Mouse (Mus musculus) hindbrain, embryonic 10.5 days (tissue): ENCODE results near the gene Dnm2. TPM values are rescaled to one million over a fixed set of nuclear protein-coding genes. Genes with fewer than 3 reads are reported as not detected.

Experiments
- DNase-seq: peaks from one replicate; pipeline ENCODE4 v3.0.0-alpha.2; 2017; ENCODE audit warnings: low spot score
- H3K27ac ChIP-seq: fragments of 300-500 bp; sonication (generic); 2 replicates; pipeline ENCODE4 v1.5.1; 2016; ENCODE audit warnings: mild to moderate bottlenecking, moderate library complexity
- H3K27me3 ChIP-seq: fragments of 300-500 bp; sonication (generic); 2 replicates; pipeline ENCODE4 v1.6.1; 2016; ENCODE audit warnings: mild to moderate bottlenecking; ENCODE audit not compliant: poor library complexity, insufficient read depth, severe bottlenecking
- H3K36me3 ChIP-seq: fragments of 300-500 bp; sonication (generic); 2 replicates; pipeline ENCODE4 v1.6.1; 2016; ENCODE audit warnings: mild to moderate bottlenecking, moderate library complexity
- H3K4me1 ChIP-seq: fragments of 300-500 bp; sonication (generic); replicated peaks from 2 replicates; pipeline ENCODE4 v1.6.1; 2016; ENCODE audit warnings: mild to moderate bottlenecking
- H3K4me3 ChIP-seq: fragments of 300-500 bp; sonication (generic); 2 replicates; pipeline ENCODE4 v1.5.1; 2016; ENCODE audit warnings: mild to moderate bottlenecking, moderate library complexity
- H3K9me3 ChIP-seq: fragments of 300-500 bp; sonication (generic); 2 replicates; pipeline ENCODE4 v1.6.1; 2016; ENCODE audit warnings: mild to moderate bottlenecking, moderate library complexity
- WGBS: fragments of 180-500 bp; shearing (Covaris S2); methylation state at CpG from one replicate; pipeline ENCODE4 v1.1.7; 2016; 5-methylcytosine and 5-hydroxymethylcytosine counted together
- polyA plus RNA-seq: library from polyadenylated mRNA; unstranded; fragments of >200 nt; fragmentation: Nextera tagmentation; extraction: Ambion mirVana; gene quantifications from 2 replicates; pipeline ENCODE4 v1.2.1, GENCODE M21; 2016

The Dnm2 gene
- polyA plus RNA-seq, 1 experiment from 2014 or later: 80.4 TPM

GRCm38 (mm10) chr9:21553607-21554273 lies 129.0 kb downstream of the Dnm2 start:
- H3K9me3 ChIP-seq: no peaks in the 10 kb centered on the region
- no peak overlapping the region for H3K4me3 ChIP-seq
- no peaks in the 10 kb centered on the region for H3K27me3 ChIP-seq
- no peak overlapping the region for H3K27ac ChIP-seq
- H3K4me1 ChIP-seq: peaks cover 15% of the 10 kb centered on the region
- peaks cover 78% of the 10 kb centered on the region for H3K36me3 ChIP-seq
- DNase-seq: no peak
- WGBS: 92% methylated on average over 6 of the region's 6 CpGs

DNA sequence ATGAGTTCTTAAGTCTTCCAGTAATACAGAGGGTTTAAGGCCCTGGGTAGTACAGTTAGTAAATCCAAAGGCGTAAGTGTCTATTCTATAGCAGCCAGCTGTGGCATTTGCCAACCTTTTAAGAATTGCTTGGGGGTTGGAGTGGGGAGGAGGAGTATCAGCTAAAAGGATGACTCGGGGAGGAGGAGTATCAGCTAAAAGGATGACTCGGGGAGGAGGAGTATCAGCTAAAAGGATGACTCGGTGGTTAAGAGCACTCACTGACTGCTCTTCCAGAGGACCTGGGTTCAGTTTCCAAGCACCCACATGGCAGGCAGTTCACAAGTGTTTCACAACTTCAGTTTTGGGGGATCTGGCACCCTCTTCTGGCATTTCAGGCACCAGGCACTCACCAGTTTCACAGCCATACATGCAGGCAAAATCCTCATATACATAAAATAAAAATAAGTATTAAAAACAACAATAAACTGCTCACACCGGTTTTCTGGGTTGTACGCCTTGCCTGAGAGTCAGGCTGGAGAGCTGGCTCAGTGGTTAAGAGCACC lies 130.6 kb downstream of the Dnm2 start:
- H3K27ac ChIP-seq: no peak overlapping the region
- DNase-seq: no peak
- H3K27me3 ChIP-seq: no peaks in the 10 kb centered on the region
- no peaks in the 10 kb centered on the region for H3K9me3 ChIP-seq
- WGBS: 91% methylated on average over 6 of the region's 6 CpGs
- H3K4me3 ChIP-seq: no peak overlapping the region
- H3K36me3 ChIP-seq: peaks cover 83% of the 10 kb centered on the region
- peaks cover 10% of the 10 kb centered on the region; the same call in 1 of the 2 replicates for H3K4me1 ChIP-seq

GRCm38 (mm10) chr9:21556996-21557395 lies 132.3 kb downstream of the Dnm2 start:
- H3K36me3 ChIP-seq: peaks cover 85% of the 10 kb centered on the region
- no peaks in the 10 kb centered on the region for H3K27me3 ChIP-seq
- H3K4me1 ChIP-seq: peaks cover 10% of the 10 kb centered on the region; the same call in 1 of the 2 replicates
- no peak overlapping the region for H3K4me3 ChIP-seq
- 94% methylated on average over 2 of the region's 2 CpGs for WGBS
- H3K9me3 ChIP-seq: no peaks in the 10 kb centered on the region
- H3K27ac ChIP-seq: no peak overlapping the region
- no peak for DNase-seq

Other genes with a start within 250 kb of the Dnm2 start
- gene Keap1, start 185.5 kb upstream of the Dnm2 start, polyA plus RNA-seq: 46.5 and 50.0 TPM in 2 replicates
- gene S1pr5, start 176.5 kb upstream of the Dnm2 start, polyA plus RNA-seq: 0.20 and 0.35 TPM in 2 replicates
- gene Atg4d, start 159.6 kb upstream of the Dnm2 start, polyA plus RNA-seq: 52.3 and 59.4 TPM in 2 replicates
- 17.6 and 19.4 TPM in 2 replicates for gene Kri1, start 136.9 kb upstream of the Dnm2 start, polyA plus RNA-seq
- 58.4 and 73.5 TPM in 2 replicates for gene Cdkn2d, start 133.5 kb upstream of the Dnm2 start, polyA plus RNA-seq
- 4.8 and 14.6 TPM in 2 replicates for gene Ap1m2, start 112.6 kb upstream of the Dnm2 start, polyA plus RNA-seq
- gene Slc44a2, start 104.2 kb upstream of the Dnm2 start, polyA plus RNA-seq: 68.7 and 75.7 TPM in 2 replicates
- 270 and 300 TPM in 2 replicates for gene Ilf3, start 57.0 kb upstream of the Dnm2 start, polyA plus RNA-seq
- 63.3 and 68.7 TPM in 2 replicates for gene Qtrt1, start 13.1 kb upstream of the Dnm2 start, polyA plus RNA-seq
- 103 and 110 TPM in 2 replicates for gene Tmed1, start 85.3 kb downstream of the Dnm2 start, polyA plus RNA-seq
- gene AB124611, start 101.3 kb downstream of the Dnm2 start, polyA plus RNA-seq: 4.9 and 5.8 TPM in 2 replicates
- gene Carm1, start 122.0 kb downstream of the Dnm2 start, polyA plus RNA-seq: 66.3 and 71.9 TPM in 2 replicates
- 33.8 and 38.4 TPM in 2 replicates for gene Timm29, start 167.8 kb downstream of the Dnm2 start, polyA plus RNA-seq
- gene Yipf2, start 167.9 kb downstream of the Dnm2 start, polyA plus RNA-seq: 21.5 and 23.7 TPM in 2 replicates
- 153 and 173 TPM in 2 replicates for gene Smarca4, start 191.3 kb downstream of the Dnm2 start, polyA plus RNA-seq